Mouse (Mus musculus) liver, adult 2 months (tissue): Measurements from ENCODE around the gene Vmn1r196. TPM values are rescaled to one million over a fixed set of nuclear protein-coding genes. Genes with fewer than 3 reads are reported as not detected.
"Not testable (repeated sequence)": the region's sequence is repeated elsewhere in the genome, so short reads cannot be mapped to it uniquely, and the experiment has no call there.

Experiments used
- DNase-seq: peaks from one replicate; pipeline ENCODE4 v3.0.0-alpha.2; 2011; ENCODE audit warnings: low read depth, low spot score; ENCODE audit errors: extremely low read depth
- H3K27ac ChIP-seq: fragments of 200-500 bp; replicated peaks from 2 replicates; pipeline ENCODE4 v1.5.1; 2012; ENCODE audit warnings: low read depth, mild to moderate bottlenecking, control low read depth, inconsistent platforms, low read length; ENCODE audit not compliant: insufficient read depth
- H3K27me3 ChIP-seq: fragments of 200-500 bp; 2 replicates; pipeline ENCODE4 v1.6.1; 2012; ENCODE audit warnings: mild to moderate bottlenecking, moderate library complexity, low read length, inconsistent platforms; ENCODE audit not compliant: control insufficient read depth, insufficient read depth
- H3K36me3 ChIP-seq: fragments of 200-500 bp; 2 replicates; pipeline ENCODE4 v1.6.1; 2012; ENCODE audit warnings: low read length, inconsistent platforms; ENCODE audit not compliant: control insufficient read depth, insufficient read depth
- H3K4me1 ChIP-seq: fragments of 200-500 bp; 2 replicates; pipeline ENCODE4 v1.6.1; 2011; ENCODE audit warnings: low read length; ENCODE audit not compliant: control insufficient read depth, insufficient read depth
- H3K4me3 ChIP-seq: fragments of 200-500 bp; 2 replicates; pipeline ENCODE4 v1.5.1; 2011; ENCODE audit warnings: low read depth, mild to moderate bottlenecking, control low read depth, low read length, moderate library complexity; ENCODE audit not compliant: insufficient read depth
- H3K79me2 ChIP-seq: fragments of 200-500 bp; 2 replicates; pipeline ENCODE4 v1.6.1; 2012; ENCODE audit warnings: inconsistent platforms, mild to moderate bottlenecking, low read length, moderate library complexity; ENCODE audit not compliant: control insufficient read depth, insufficient read depth
- H3K9ac ChIP-seq: fragments of 200-500 bp; 2 replicates; pipeline ENCODE4 v1.6.1; 2012; ENCODE audit warnings: low read depth, mild to moderate bottlenecking, control low read depth, inconsistent platforms, low read length
- CTCF ChIP-seq: fragments of 200-500 bp; IDR thresholded peaks from 2 replicates; pipeline ENCODE4 v1.5.1; 2011; ENCODE audit warnings: low read depth, low read length, control low read depth
- POLR2A ChIP-seq: fragments of 200-500 bp; IDR thresholded peaks from 2 replicates; pipeline ENCODE4 v1.6.1; 2011; ENCODE audit warnings: low read length, control low read depth; ENCODE audit not compliant: insufficient read depth; ENCODE audit errors: extremely low read depth
- WGBS: fragments of 180-500 bp; shearing (Covaris S2); methylation state at CpG from one replicate; pipeline ENCODE4 v1.1.7; 2018; 5-methylcytosine and 5-hydroxymethylcytosine counted together
- polyA plus RNA-seq: library from polyadenylated mRNA; depleted of rRNA; stranded (reverse); fragments of >200 nt; gene quantifications from 2 replicates; pipeline ENCODE4 v1.2.3, GENCODE M21; 2012; rRNA removed
- total RNA-seq: library from RNA; depleted of rRNA; stranded (reverse); fragments of >200 nt; gene quantifications from 2 replicates; pipeline ENCODE4 v1.2.3, GENCODE M21; 2014; rRNA removed

The Vmn1r196 gene
- not detected in 2 replicates for total RNA-seq
- polyA plus RNA-seq, result not detected in 2 replicates

GRCm38 (mm10) chr13:22289620-22290019 is at the start of gene Vmn1r196:
Gene Vmn1r196 (plus strand): TSS chr13:22289920.
- Histone ChIP-seq H3K4me3 (no peak within 1 kb of the TSS), H3K27ac (no peak within 1 kb of the TSS), H3K79me2 (no peaks in the 10 kb centered on the region), H3K4me1 (no peaks in the 10 kb centered on the region), H3K36me3 (no peaks in the 10 kb centered on the region), H3K27me3 (no peaks in the 10 kb centered on the region), H3K9ac (no peak within 1 kb of the TSS)
- no peak for DNase-seq
- 77% methylated on average over 2 of the region's 2 CpGs for WGBS
- TF ChIP-seq POLR2A (no peak), CTCF (no peak)

GRCm38 (mm10) chr13:22243915-22244314 is 45.8 kb upstream of the Vmn1r196 start, which contains the start of gene Vmn1r194:
Gene Vmn1r194 (plus strand): TSS chr13:22244215.
- Histone ChIP-seq H3K27ac (no peak within 1 kb of the TSS), H3K4me3 (no peak within 1 kb of the TSS), H3K4me1 (no peaks in the 10 kb centered on the region), H3K9ac (no peak within 1 kb of the TSS), H3K27me3 (no peaks in the 10 kb centered on the region), H3K36me3 (no peaks in the 10 kb centered on the region), H3K79me2 (no peaks in the 10 kb centered on the region)
- 28% methylated on average over 1 of the region's 1 CpGs for WGBS
- TF ChIP-seq POLR2A (no peak), CTCF (no peak)
- DNase-seq, result no peak

GRCm38 (mm10) chr13:22270222-22270621 is 19.5 kb upstream of the Vmn1r196 start, which contains the start of gene Vmn1r195:
Gene Vmn1r195 (plus strand): TSS chr13:22270522.
- WGBS, result 100% methylated on average over 1 of the region's 1 CpGs
- H3K27me3 ChIP-seq, H3K27ac ChIP-seq, H3K9ac ChIP-seq, DNase-seq, H3K79me2 ChIP-seq, H3K4me3 ChIP-seq, H3K4me1 ChIP-seq, H3K36me3 ChIP-seq: not testable (repeated sequence)

GRCm38 (mm10) chr13:22271721-22272120 is 18.0 kb upstream of the Vmn1r196 start:
- no peak overlapping the region for H3K27ac ChIP-seq
- TF ChIP-seq POLR2A (no peak), CTCF (no peak)
- H3K27me3 ChIP-seq, result no peaks in the 10 kb centered on the region
- no peaks in the 10 kb centered on the region for H3K4me1 ChIP-seq
- no peak overlapping the region for H3K4me3 ChIP-seq
- H3K36me3 ChIP-seq, result no peaks in the 10 kb centered on the region
- no peak overlapping the region for H3K9ac ChIP-seq
- no peak for DNase-seq
- WGBS, result 52% methylated on average over 2 of the region's 2 CpGs
- no peaks in the 10 kb centered on the region for H3K79me2 ChIP-seq

- WGBS, result 73% methylated on average over 2 of the region's 2 CpGs
- Histone ChIP-seq H3K4me3 (no peak overlapping the region), H3K79me2 (no peaks in the 10 kb centered on the region), H3K9ac (no peak overlapping the region), H3K36me3 (no peaks in the 10 kb centered on the region), H3K27me3 (no peaks in the 10 kb centered on the region), H3K27ac (no peak overlapping the region), H3K4me1 (no peaks in the 10 kb centered on the region)
- DNase-seq, result no peak
- TF ChIP-seq CTCF (no peak), POLR2A (no peak)
These were observed 5.1 kb upstream of the Vmn1r196 start for GRCm38 (mm10) chr13:22284578-22284977.

GRCm38 (mm10) chr13:22308075-22308474 is 18.4 kb downstream of the Vmn1r196 start:
- not testable (repeated sequence) for H3K36me3 ChIP-seq, H3K9ac ChIP-seq, DNase-seq, H3K4me1 ChIP-seq, H3K79me2 ChIP-seq, H3K4me3 ChIP-seq, H3K27ac ChIP-seq, H3K27me3 ChIP-seq
- WGBS, result 90% methylated on average over 5 of the region's 5 CpGs
